Mouse (Mus musculus) MEL (cell line): ENCODE results near the gene Zbtb7b. TPM values are rescaled to one million over a fixed set of nuclear protein-coding genes. Genes with fewer than 3 reads are reported as not detected.
A peak's percentile ranks its signal among the peaks of the same experiment; 100 is the strongest.

Experiments used
- DNase-seq: peaks from one replicate; pipeline ENCODE4 v3.0.0; 2011; ENCODE audit warnings: low read depth, low spot score
- H3K27ac ChIP-seq: 2 replicates; pipeline ENCODE4 v1.5.1; 2012; ENCODE audit warnings: low read depth, mild to moderate bottlenecking, control low read depth, low read length, moderate library complexity; ENCODE audit not compliant: control insufficient read depth
- H3K27me3 ChIP-seq, 2 experiments: fragments of 150-350 bp in 1 of 2; sonication (generic) in 1 of 2; 2 replicates each; pipeline ENCODE4 v1.6.1; 2012; ENCODE audit warnings: low read length in 2 of 2, mild to moderate bottlenecking in 2 of 2, improper control_type of control experiment in 1 of 2, moderate library complexity in 1 of 2; ENCODE audit not compliant: insufficient read depth in 2 of 2, control insufficient read depth in 1 of 2
- H3K36me3 ChIP-seq, 2 experiments: 2 replicates each; pipeline ENCODE4 v1.6.1; 2012 to 2014; ENCODE audit warnings: low read length in 2 of 2, improper control_type of control experiment in 1 of 2, inconsistent platforms in 1 of 2, mild to moderate bottlenecking in 1 of 2; ENCODE audit not compliant: insufficient read depth in 2 of 2, control insufficient read depth in 1 of 2
- H3K4me1 ChIP-seq, 2 experiments: fragments of 150-350 bp in 1 of 2; sonication (generic) in 1 of 2; 2 replicates each; pipeline ENCODE4 v1.6.1; 2012; ENCODE audit warnings: low read length in 2 of 2, improper control_type of control experiment in 1 of 2, mild to moderate bottlenecking in 1 of 2; ENCODE audit not compliant: insufficient read depth in 2 of 2, control insufficient read depth in 1 of 2
- H3K4me3 ChIP-seq, 2 experiments: fragments of 150-350 bp in 1 of 2; sonication (generic) in 1 of 2; 2 replicates each; pipeline ENCODE4 v1.5.1; 2012; ENCODE audit warnings: low read depth in 2 of 2, low read length in 2 of 2, mild to moderate bottlenecking in 2 of 2, moderate library complexity in 2 of 2, control low read depth in 1 of 2, improper control_type of control experiment in 1 of 2; ENCODE audit not compliant: control insufficient read depth in 1 of 2, insufficient read depth in 1 of 2
- H3K79me2 ChIP-seq: 2 replicates; pipeline ENCODE4 v1.6.1; 2012; ENCODE audit warnings: mild to moderate bottlenecking, low read length, moderate library complexity; ENCODE audit not compliant: control insufficient read depth, poor library complexity, insufficient read depth
- H3K9ac ChIP-seq: 2 replicates; pipeline ENCODE4 v1.6.1; 2012; ENCODE audit warnings: low read depth, mild to moderate bottlenecking, control low read depth, low read length, moderate library complexity; ENCODE audit not compliant: control insufficient read depth, poor library complexity, severe bottlenecking
- H3K9me3 ChIP-seq: fragments of 150-350 bp; sonication (generic); replicated peaks from 2 replicates; pipeline ENCODE4 v1.6.1; 2012; ENCODE audit warnings: mild to moderate bottlenecking, low read length, improper control_type of control experiment, moderate library complexity; ENCODE audit not compliant: insufficient read depth
- CHD2 ChIP-seq: IDR thresholded peaks from 2 replicates; pipeline ENCODE4 v1.6.1; 2011; ENCODE audit warnings: low read length, improper control_type of control experiment
- ELF1 ChIP-seq: IDR thresholded peaks from 2 replicates; pipeline ENCODE4 v1.6.1; 2014; ENCODE audit warnings: low read depth, mild to moderate bottlenecking, inconsistent platforms, low read length, improper control_type of control experiment, moderate library complexity
- GATA1 ChIP-seq: IDR thresholded peaks from 2 replicates; pipeline ENCODE4 v1.6.1; 2011; ENCODE audit warnings: low read depth, low read length, improper control_type of control experiment
- HCFC1 ChIP-seq: IDR thresholded peaks from 2 replicates; pipeline ENCODE4 v1.6.1; 2012; ENCODE audit warnings: low read depth, mild to moderate bottlenecking, inconsistent platforms, low read length, improper control_type of control experiment, moderate library complexity
- KAT2A ChIP-seq: conservative IDR thresholded peaks from 2 replicates; pipeline ENCODE4 v1.6.1; 2012; ENCODE audit warnings: low read depth, low read length, improper control_type of control experiment, inconsistent platforms
- MAFK ChIP-seq: IDR thresholded peaks from 2 replicates; pipeline ENCODE4 v1.6.1; 2011; ENCODE audit warnings: low read depth, mild to moderate bottlenecking, low read length, improper control_type of control experiment, borderline replicate concordance
- MAZ ChIP-seq: IDR thresholded peaks from 2 replicates; pipeline ENCODE4 v1.6.1; 2012; ENCODE audit warnings: low read depth, mild to moderate bottlenecking, inconsistent platforms, low read length, improper control_type of control experiment
- MXI1 ChIP-seq: IDR thresholded peaks from 2 replicates; pipeline ENCODE4 v1.6.1; 2011; ENCODE audit warnings: mild to moderate bottlenecking, low read depth, low read length, improper control_type of control experiment
- MYB ChIP-seq: IDR thresholded peaks from 2 replicates; pipeline ENCODE4 v1.6.1; 2011; ENCODE audit warnings: mild to moderate bottlenecking, low read depth, low read length, improper control_type of control experiment
- POLR2A ChIP-seq, 2 experiments: IDR thresholded peaks; 2 replicates each; pipeline ENCODE4 v1.6.1; 2011 to 2012; ENCODE audit warnings: low read length in 2 of 2, mild to moderate bottlenecking in 2 of 2, control low read depth in 1 of 2, improper control_type of control experiment in 1 of 2, low read depth in 1 of 2, moderate library complexity in 1 of 2; ENCODE audit not compliant: control insufficient read depth in 1 of 2, insufficient read depth in 1 of 2, poor library complexity in 1 of 2
- POLR2AphosphoS5 ChIP-seq: IDR thresholded peaks from 2 replicates; pipeline ENCODE4 v1.6.1; 2012; ENCODE audit warnings: low read depth, borderline replicate concordance, mild to moderate bottlenecking, inconsistent platforms, low read length, moderate library complexity, mixed read lengths
- SIN3A ChIP-seq: IDR thresholded peaks from 2 replicates; pipeline ENCODE4 v1.6.1; 2012; ENCODE audit warnings: low read length, improper control_type of control experiment, inconsistent platforms
- TAL1 ChIP-seq: IDR thresholded peaks from 2 replicates; pipeline ENCODE4 v1.6.1; 2012; ENCODE audit warnings: mild to moderate bottlenecking, inconsistent platforms, low read length, moderate library complexity, mixed read lengths
- UBTF ChIP-seq: IDR thresholded peaks from 2 replicates; pipeline ENCODE4 v1.6.1; 2012; ENCODE audit warnings: low read depth, mild to moderate bottlenecking, inconsistent platforms, low read length, improper control_type of control experiment, moderate library complexity, borderline replicate concordance; ENCODE audit not compliant: insufficient read depth
- USF2 ChIP-seq, 2 experiments: IDR thresholded peaks; 2 replicates each; pipeline ENCODE4 v1.6.1; 2011 to 2012; ENCODE audit warnings: improper control_type of control experiment in 2 of 2, low read length in 2 of 2, borderline replicate concordance in 1 of 2, inconsistent platforms in 1 of 2, low read depth in 1 of 2, mild to moderate bottlenecking in 1 of 2; ENCODE audit not compliant: insufficient read depth in 1 of 2
- ZC3H11A ChIP-seq: IDR thresholded peaks from 2 replicates; pipeline ENCODE4 v1.6.1; 2012; ENCODE audit warnings: low read depth, mild to moderate bottlenecking, inconsistent platforms, low read length, improper control_type of control experiment
- ZKSCAN1 ChIP-seq: IDR thresholded peaks from 2 replicates; pipeline ENCODE4 v1.6.1; 2012; ENCODE audit warnings: low read depth, mild to moderate bottlenecking, inconsistent platforms, low read length, improper control_type of control experiment, moderate library complexity
- ZMIZ1 ChIP-seq: IDR thresholded peaks from 2 replicates; pipeline ENCODE4 v1.6.1; 2012; ENCODE audit warnings: low read depth, mild to moderate bottlenecking, inconsistent platforms, low read length, improper control_type of control experiment, moderate library complexity
- ZNF384 ChIP-seq: IDR thresholded peaks from 2 replicates; pipeline ENCODE4 v1.6.1; 2012; ENCODE audit warnings: low read depth, mild to moderate bottlenecking, inconsistent platforms, low read length, improper control_type of control experiment
- polyA plus RNA-seq, 2 experiments: library from polyadenylated mRNA; stranded (reverse) in 1 of 2; unstranded in 1 of 2; fragments of >175 nt in 1 of 2; fragments of >200 nt in 1 of 2; gene quantifications; 2 replicates each; pipeline versions ENCODE4 v1.2.1 to v1.2.4; 2012; ENCODE audit warnings: low replicate concordance in 2 of 2, low read depth in 1 of 2; ENCODE audit not compliant: insufficient read length in 2 of 2, insufficient read depth in 1 of 2, missing spikeins in 1 of 2
- total RNA-seq: library from RNA; depleted of rRNA; stranded (reverse); fragments of 300-350 nt; gene quantifications from 2 replicates; pipeline ENCODE4 v1.2.3, GENCODE M21; 2012

The Zbtb7b gene
- total and polyA plus RNA-seq, 3 experiments: 8.5 to 20.1 TPM; not detected in 1

- TF ChIP-seq ZNF384 (peak; percentile 50; the same call in 1 of the 2 replicates), KAT2A (no peak)
- Histone ChIP-seq H3K27me3 (no peaks in the 10 kb centered on the region), H3K9me3 (no peaks in the 10 kb centered on the region), H3K27ac (no peak overlapping the region), H3K9ac (no peak overlapping the region), H3K4me3 (no peak overlapping the region), H3K79me2 (peaks cover 48% of the 10 kb centered on the region), H3K4me1 (peaks cover 27 to 57% of the 10 kb centered on the region in 2 experiments), H3K36me3 (peaks cover 12 to 57% of the 10 kb centered on the region in 2 experiments)
- DNase-seq: no peak
These were observed 25.8 kb upstream of the Zbtb7b start for GRCm38 (mm10) chr3:89420421-89420820.

- Histone ChIP-seq H3K9ac (peak overlapping the region; percentile 76; the same call in 1 of the 2 replicates), H3K27me3 (no peaks in the 10 kb centered on the region), H3K36me3 (peaks cover 13 to 56% of the 10 kb centered on the region in 2 experiments), H3K4me1 (peaks cover 27 to 57% of the 10 kb centered on the region in 2 experiments), H3K27ac (no peak overlapping the region), H3K4me3 (peak overlapping the region in 1 of 2 experiments; percentile 82; a peak in 1 of 4 replicates), H3K79me2 (peaks cover 48% of the 10 kb centered on the region), H3K9me3 (no peaks in the 10 kb centered on the region)
- DNase-seq: no peak
- TF ChIP-seq POLR2AphosphoS5 (no peak), USF2 (IDR thresholded peaks at IDR 0.05; ENCODE audit: borderline replicate concordance in 1 of 2, insufficient read depth in 1 of 2, low read depth in 1 of 2, low read length in 2 of 2) (no peak), GATA1 (no peak), MXI1 (no peak), ZMIZ1 (no peak), SIN3A (no peak), MAZ (no peak), MAFK (no peak), ELF1 (no peak), UBTF (no peak), ZKSCAN1 (no peak), CHD2 (no peak), HCFC1 (no peak), ZC3H11A (no peak), POLR2A (IDR thresholded peaks at IDR 0.05; ENCODE audit: control insufficient read depth in 1 of 2, insufficient read depth in 1 of 2, low read depth in 1 of 2, low read length in 2 of 2, poor library complexity in 1 of 2) (no peak), ZNF384 (no peak; the same call in 1 of the 2 replicates), MYB (no peak), TAL1 (no peak)
These were observed 25.4 kb upstream of the Zbtb7b start for GRCm38 (mm10) chr3:89419981-89420380.
